Mouse (Mus musculus) lung, embryonic 14.5 days (tissue): ENCODE results near the gene Pkd1l3. TPM values are rescaled to one million over a fixed set of nuclear protein-coding genes. Genes with fewer than 3 reads are reported as not detected.
A peak's percentile ranks its signal among the peaks of the same experiment; 100 is the strongest.

Experiments
- ATAC-seq: fragments of 200-750 bp; cut with Nextera tagmentation; 2 replicates; pipeline ENCODE4 v1.8.0; 2017; ENCODE audit warnings: mild to moderate bottlenecking, moderate TSS enrichment, moderate library complexity; ENCODE audit not compliant: insufficient read depth
- DNase-seq: peaks from one replicate; pipeline ENCODE4 v3.0.0-alpha.2; 2015
- H3K27ac ChIP-seq: fragments of 300-500 bp; sonication (generic); 2 replicates; pipeline ENCODE4 v1.5.1; 2014; ENCODE audit warnings: low read depth, mild to moderate bottlenecking, moderate library complexity
- H3K27me3 ChIP-seq: fragments of 300-500 bp; sonication (generic); 2 replicates; pipeline ENCODE4 v1.6.1; 2014; ENCODE audit warnings: low read length, control low read depth; ENCODE audit not compliant: insufficient read depth
- H3K36me3 ChIP-seq: fragments of 300-500 bp; sonication (generic); 2 replicates; pipeline ENCODE4 v1.6.1; 2014; ENCODE audit warnings: control low read depth; ENCODE audit not compliant: insufficient read depth
- H3K4me1 ChIP-seq: fragments of 300-500 bp; sonication (generic); 2 replicates; pipeline ENCODE4 v1.6.1; 2014; ENCODE audit warnings: antibody characterized with exemption, control low read depth; ENCODE audit not compliant: insufficient read depth
- H3K4me2 ChIP-seq: fragments of 300-500 bp; sonication (generic); 2 replicates; pipeline ENCODE4 v1.6.1; 2014; ENCODE audit warnings: mild to moderate bottlenecking
- H3K4me3 ChIP-seq: fragments of 300-500 bp; sonication (generic); 2 replicates; pipeline ENCODE4 v1.5.1; 2014; ENCODE audit warnings: low read depth, low read length
- H3K9ac ChIP-seq: fragments of 300-500 bp; sonication (generic); 2 replicates; pipeline ENCODE4 v1.6.1; 2014
- H3K9me3 ChIP-seq: fragments of 300-500 bp; sonication (generic); 2 replicates; pipeline ENCODE4 v1.6.1; 2016; ENCODE audit warnings: low read depth, low read length, control low read depth
- CTCF ChIP-seq: IDR thresholded peaks from 2 replicates; pipeline ENCODE4 v1.5.1; 2016; ENCODE audit warnings: antibody characterized with exemption, low read depth
- whole genome bisulfite sequencing: fragments of 180-500 bp; shearing (Covaris S2); extraction: QIAGEN DNeasy Blood & Tissue Kit; methylation state at CpG from one replicate; pipeline ENCODE4 v1.1.7; 2014; 5-methylcytosine and 5-hydroxymethylcytosine counted together
- polyA plus RNA-seq: library from polyadenylated mRNA; unstranded; fragments of >200 nt; fragmentation: Nextera tagmentation; extraction: Ambion mirVana; gene quantifications from 2 replicates; pipeline ENCODE4 v1.2.1, GENCODE M21; 2014

Pkd1l3 gene
- polyA plus RNA-seq, 1 experiment from 2014 or later, result 0.09 TPM

GRCm38 (mm10) chr8:109706076-109706873 lies 92.0 kb downstream of the Pkd1l3 start:
- peak overlapping the region; percentile 96; the same call in 1 of the 2 replicates for H3K27ac ChIP-seq
- H3K36me3 ChIP-seq, result peaks cover 35% of the 10 kb centered on the region
- 2% methylated on average over 30 of the region's 30 CpGs for WGBS
- ATAC-seq, result peak; percentile 36
- H3K9me3 ChIP-seq, result no peaks in the 10 kb centered on the region
- H3K4me3 ChIP-seq, result peak overlapping the region; percentile 96
- H3K9ac ChIP-seq, result peak overlapping the region; percentile 99
- H3K4me2 ChIP-seq, result peak overlapping the region; percentile 88
- peak; percentile 55 for DNase-seq
- no peaks in the 10 kb centered on the region for H3K27me3 ChIP-seq
- H3K4me1 ChIP-seq, result peaks cover 4% of the 10 kb centered on the region; the same call in 1 of the 2 replicates
- no peak for TF ChIP-seq CTCF

GRCm38 (mm10) chr8:109706874-109707237 lies 92.5 kb downstream of the Pkd1l3 start:
- ATAC-seq, result 0 out of 2 replicates have a peak, but pooled peaks have one; percentile 25
- peaks cover 41% of the 10 kb centered on the region for H3K36me3 ChIP-seq
- H3K4me3 ChIP-seq, result peak overlapping the region; percentile 96
- H3K9me3 ChIP-seq, result no peaks in the 10 kb centered on the region
- peak overlapping the region; percentile 88 for H3K4me2 ChIP-seq
- H3K27ac ChIP-seq, result no peak overlapping the region
- no peaks in the 10 kb centered on the region for H3K27me3 ChIP-seq
- peak; percentile 85 for DNase-seq
- H3K4me1 ChIP-seq, result peaks cover 4% of the 10 kb centered on the region; the same call in 1 of the 2 replicates
- TF ChIP-seq CTCF, result peak; percentile 89
- H3K9ac ChIP-seq, result peak overlapping the region; percentile 99
- 21% methylated on average over 2 of the region's 2 CpGs for WGBS

- 96% methylated on average over 4 of the region's 4 CpGs for WGBS
- Histone ChIP-seq H3K9ac (no peak overlapping the region), H3K9me3 (no peaks in the 10 kb centered on the region), H3K27ac (no peak overlapping the region), H3K36me3 (peaks cover 52% of the 10 kb centered on the region), H3K27me3 (no peaks in the 10 kb centered on the region), H3K4me3 (no peak overlapping the region), H3K4me2 (no peak overlapping the region), H3K4me1 (peaks cover 4% of the 10 kb centered on the region; the same call in 1 of the 2 replicates)
- DNase-seq, result no peak
- no peak for TF ChIP-seq CTCF
- no peak for ATAC-seq
Measured at GRCm38 (mm10) chr8:109707921-109708320, 93.6 kb downstream of the Pkd1l3 start.

- no peak overlapping the region for H3K27ac ChIP-seq
- no peak for TF ChIP-seq CTCF
- 71% methylated on average over 1 of the region's 1 CpGs for WGBS
- DNase-seq (no peak), ATAC-seq (no peak)
- no peak overlapping the region for H3K4me2 ChIP-seq
- no peaks in the 10 kb centered on the region for H3K27me3 ChIP-seq
- H3K9me3 ChIP-seq, result no peaks in the 10 kb centered on the region
- H3K9ac ChIP-seq, result no peak overlapping the region
- H3K4me3 ChIP-seq, result no peak overlapping the region
- H3K36me3 ChIP-seq, result peaks cover 89% of the 10 kb centered on the region
- H3K4me1 ChIP-seq, result no peaks in the 10 kb centered on the region
Measured at GRCm38 (mm10) chr8:109712521-109712920, 98.2 kb downstream of the Pkd1l3 start.

- Histone ChIP-seq H3K9ac (no peak overlapping the region), H3K27ac (no peak overlapping the region), H3K4me2 (no peak overlapping the region), H3K27me3 (no peaks in the 10 kb centered on the region), H3K4me3 (no peak overlapping the region), H3K4me1 (no peaks in the 10 kb centered on the region), H3K36me3 (peaks cover 90% of the 10 kb centered on the region), H3K9me3 (no peaks in the 10 kb centered on the region)
- DNase-seq, result no peak
- WGBS, result 86% methylated on average over 5 of the region's 5 CpGs
- TF ChIP-seq CTCF, result no peak
- ATAC-seq, result no peak
Measured at GRCm38 (mm10) chr8:109714961-109715360, 100.6 kb downstream of the Pkd1l3 start.

Other genes starting within 250 kb of the Pkd1l3 start
- 0.07 and 0.08 TPM in 2 replicates for gene Pmfbp1, start 120.5 kb upstream of the Pkd1l3 start, polyA plus RNA-seq
- gene Dhx38, start 48.7 kb upstream of the Pkd1l3 start, polyA plus RNA-seq, result 23.5 and 25.1 TPM in 2 replicates
- 25.1 and 26.0 TPM in 2 replicates for gene Txnl4b, start 48.6 kb upstream of the Pkd1l3 start, polyA plus RNA-seq
- gene Hp, start 35.3 kb upstream of the Pkd1l3 start, polyA plus RNA-seq, result 3.6 and 7.4 TPM in 2 replicates
- 45.1 and 51.3 TPM in 2 replicates for gene Dhodh, start 5.8 kb upstream of the Pkd1l3 start, polyA plus RNA-seq
- gene Ist1, start 78.7 kb downstream of the Pkd1l3 start, polyA plus RNA-seq, result 136 and 140 TPM in 2 replicates
- gene Zfp821, start 91.0 kb downstream of the Pkd1l3 start, polyA plus RNA-seq, result 29.0 and 29.2 TPM in 2 replicates
- 8.4 and 11.2 TPM in 2 replicates for gene Atxn1l, start 123.2 kb downstream of the Pkd1l3 start, polyA plus RNA-seq
- 38.0 and 41.8 TPM in 2 replicates for gene Ap1g1, start 164.0 kb downstream of the Pkd1l3 start, polyA plus RNA-seq